Comparison of ENCODE assay signal across 27 mouse cellular contexts in the genomic region with DNA sequence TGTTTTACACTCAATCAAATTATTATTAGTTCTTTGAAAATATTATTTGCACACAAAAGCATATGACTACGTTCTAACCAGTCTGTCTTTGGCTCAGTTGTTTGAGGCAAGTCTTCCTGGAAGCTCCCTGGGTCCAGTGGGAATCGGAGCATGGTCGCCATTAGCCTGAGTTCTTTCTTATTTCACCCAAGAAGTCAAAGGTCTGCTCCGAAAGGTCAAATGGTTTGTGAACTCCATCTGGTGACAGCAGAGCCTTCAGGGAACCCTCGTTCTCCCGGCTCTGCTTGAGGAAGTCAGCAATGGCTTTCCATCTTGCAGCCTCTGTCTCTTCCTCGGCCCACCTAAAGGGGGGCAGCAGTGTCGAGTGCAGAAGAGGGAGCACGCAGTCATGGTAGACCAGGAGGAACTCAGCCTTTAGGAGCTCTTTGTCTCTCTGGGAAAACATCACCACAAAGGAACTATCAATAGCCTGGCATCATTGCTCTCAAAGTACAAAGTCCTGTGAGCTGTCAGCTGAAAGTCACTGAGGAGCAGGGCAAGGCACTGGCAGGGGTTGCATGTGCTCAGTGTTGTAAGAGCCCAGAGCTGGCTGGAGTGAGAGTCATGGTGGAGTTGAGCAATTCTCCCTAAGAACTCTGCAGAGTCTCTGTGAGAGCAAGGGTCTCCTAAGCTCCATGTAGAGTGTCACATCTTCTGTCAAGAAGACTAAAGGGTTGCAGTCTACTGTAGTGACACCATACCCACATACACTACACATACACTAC. TPM values are rescaled to one million over a fixed set of nuclear protein-coding genes. Genes with fewer than 3 reads are reported as not detected.
A peak's percentile ranks its signal among the peaks of the same experiment; 100 is the strongest.
DNase-seq lines count a peak whose midpoint lies in the region; ATAC-seq and TF ChIP-seq lines count a peak whose summit lies in the region.
"Had no signal": no experiment of that assay in that cellular context is flagged by ENCODE, and none has a peak within 500 bp of the region (broad histone marks: within the 10 kb centered on the region; RNA-seq: fewer than 3 reads in every experiment).

No protein-coding gene starts in this region.

- no peaks in the 10 kb centered on the region for H3K27me3 ChIP-seq in liver, postnatal 0 days (ENCODE audit: insufficient read depth, low read length)
- no peaks in the 10 kb centered on the region for H3K27me3 ChIP-seq in liver, embryonic 11.5 days (replicated peaks; ENCODE audit: control insufficient read depth, insufficient read depth, low read length)
- no peaks in the 10 kb centered on the region for H3K27me3 ChIP-seq in forebrain, embryonic 12.5 days
- H3K27me3 ChIP-seq: embryonic facial prominence, embryonic 13.5 days; heart, embryonic 13.5 days; hindbrain, embryonic 13.5 days; limb, embryonic 13.5 days; liver, embryonic 15.5 days; midbrain, embryonic 15.5 days; neural tube, embryonic 12.5 days had no signal

- peak; percentile 89 for ATAC-seq in liver, postnatal 0 days
- ATAC-seq in liver, embryonic 11.5 days (replicated peaks; ENCODE audit: low FRiP score), result no peak
- 0 out of 2 replicates have a peak, but pooled peaks have one; percentile 30 for ATAC-seq in erythroid progenitor cell, adult 5-6 weeks (replicated peaks; ENCODE audit: low FRiP score, poor library complexity, severe bottlenecking)
- peak; percentile 57 for ATAC-seq in megakaryocyte progenitor cell, adult 5-6 weeks (replicated peaks; ENCODE audit: poor library complexity)
- no peak for ATAC-seq in forebrain, embryonic 12.5 days (ENCODE audit: low FRiP score)
- ATAC-seq: forebrain, embryonic 16.5 days; midbrain, embryonic 15.5 days had no signal

- H3K4me1 ChIP-seq in liver, postnatal 0 days (ENCODE audit: insufficient read depth), result peaks cover 10% of the 10 kb centered on the region; the same call in 1 of the 2 replicates
- H3K4me1 ChIP-seq in liver, embryonic 11.5 days (replicated peaks; ENCODE audit: control insufficient read depth, insufficient read depth, low read length), result no peaks in the 10 kb centered on the region
- no peaks in the 10 kb centered on the region for H3K4me1 ChIP-seq in forebrain, embryonic 12.5 days
- H3K4me1 ChIP-seq: embryonic facial prominence, embryonic 13.5 days; heart, embryonic 13.5 days; hindbrain, embryonic 13.5 days; limb, embryonic 13.5 days; liver, embryonic 15.5 days; midbrain, embryonic 15.5 days; neural tube, embryonic 12.5 days had no signal

- DNase-seq in adrenal gland, adult 2 months, result peak; percentile 60
- no peak for DNase-seq in adrenal gland, postnatal 4 days (ENCODE audit: low spot score in 2 of 2)
- DNase-seq in liver, postnatal 0 days, result peak; percentile 34
- DNase-seq in liver, embryonic 11.5 days (ENCODE audit: low spot score), result no peak
- DNase-seq in left cerebral cortex, adult 2 months (ENCODE audit: extremely low spot score in 1 of 2, low spot score in 2 of 2), result no peak
- DNase-seq: cerebellum, adult 9-10 months; gastrocnemius, postnatal 10 days; heart, adult 2 months; heart, postnatal 14 days; kidney, adult 9 months; kidney, postnatal 14 days; retina, postnatal 1 day; right cerebral cortex, postnatal 25 days; thymus, postnatal 14 days had no signal

- TF ChIP-seq EP300 in liver, postnatal 0 days (IDR thresholded peaks at IDR 0.05; ENCODE audit: low read depth), result no peak

- no peak overlapping the region for H3K4me3 ChIP-seq in liver, postnatal 0 days (ENCODE audit: low read depth, low read length)
- H3K4me3 ChIP-seq in liver, embryonic 11.5 days (ENCODE audit: low read depth, low read length), result no peak overlapping the region
- H3K4me3 ChIP-seq in forebrain, embryonic 12.5 days (replicated peaks), result no peak overlapping the region
- no peak overlapping the region for H3K4me3 ChIP-seq in left cerebral cortex, adult 2 months
- H3K4me3 ChIP-seq: embryonic facial prominence, embryonic 13.5 days; heart, adult 2 months; heart, embryonic 13.5 days; hindbrain, embryonic 13.5 days; limb, embryonic 13.5 days; liver, embryonic 15.5 days; midbrain, embryonic 15.5 days; neural tube, embryonic 12.5 days had no signal

- H3K27ac ChIP-seq in liver, postnatal 0 days (ENCODE audit: low read depth), result no peak overlapping the region
- H3K27ac ChIP-seq in liver, embryonic 11.5 days (ENCODE audit: low read depth, low read length), result no peak overlapping the region
- no peak overlapping the region for H3K27ac ChIP-seq in forebrain, embryonic 12.5 days
- no peak overlapping the region for H3K27ac ChIP-seq in left cerebral cortex, adult 2 months
- H3K27ac ChIP-seq: embryonic facial prominence, embryonic 13.5 days; heart, adult 2 months; heart, embryonic 13.5 days; hindbrain, embryonic 13.5 days; limb, embryonic 13.5 days; liver, embryonic 15.5 days; midbrain, embryonic 15.5 days; neural tube, embryonic 12.5 days had no signal

- H3K4me2 ChIP-seq in liver, postnatal 0 days (ENCODE audit: low read depth, low read length), result no peak overlapping the region
- no peak overlapping the region for H3K4me2 ChIP-seq in liver, embryonic 11.5 days
- H3K4me2 ChIP-seq in forebrain, embryonic 12.5 days, result no peak overlapping the region
- H3K4me2 ChIP-seq: embryonic facial prominence, embryonic 13.5 days; heart, embryonic 13.5 days; hindbrain, embryonic 13.5 days; limb, embryonic 13.5 days; liver, embryonic 15.5 days; midbrain, embryonic 15.5 days; neural tube, embryonic 12.5 days had no signal

- intact Hi-C loops in left cerebral cortex, adult 2 months (cut with DNase I), result no loop called here

- H3K36me3 ChIP-seq in liver, postnatal 0 days (replicated peaks; ENCODE audit: insufficient read depth, low read length), result no peaks in the 10 kb centered on the region
- no peaks in the 10 kb centered on the region for H3K36me3 ChIP-seq in liver, embryonic 11.5 days (ENCODE audit: control insufficient read depth, insufficient read depth, low read length)
- H3K36me3 ChIP-seq in forebrain, embryonic 12.5 days (replicated peaks), result peaks cover 23% of the 10 kb centered on the region
- H3K36me3 ChIP-seq: liver, embryonic 15.5 days; midbrain, embryonic 15.5 days; neural tube, embryonic 12.5 days had no signal

- H3K9me3 ChIP-seq in liver, postnatal 0 days (ENCODE audit: low read length), result no peaks in the 10 kb centered on the region
- H3K9me3 ChIP-seq in liver, embryonic 11.5 days (ENCODE audit: control insufficient read depth, low read length), result no peaks in the 10 kb centered on the region
- H3K9me3 ChIP-seq in forebrain, embryonic 12.5 days, result no peaks in the 10 kb centered on the region
- H3K9me3 ChIP-seq: embryonic facial prominence, embryonic 13.5 days; heart, embryonic 13.5 days; hindbrain, embryonic 13.5 days; limb, embryonic 13.5 days; liver, embryonic 15.5 days; midbrain, embryonic 15.5 days; neural tube, embryonic 12.5 days had no signal

- no peak overlapping the region for H3K9ac ChIP-seq in liver, postnatal 0 days (replicated peaks)
- H3K9ac ChIP-seq in liver, embryonic 11.5 days (ENCODE audit: low read depth, low read length), result no peak overlapping the region
- no peak overlapping the region for H3K9ac ChIP-seq in forebrain, embryonic 12.5 days
- H3K9ac ChIP-seq: embryonic facial prominence, embryonic 13.5 days; heart, embryonic 13.5 days; hindbrain, embryonic 13.5 days; limb, embryonic 13.5 days; liver, embryonic 15.5 days; midbrain, embryonic 15.5 days; neural tube, embryonic 12.5 days had no signal

- no peak for TF ChIP-seq CTCF in liver, postnatal 0 days (IDR thresholded peaks at IDR 0.05; ENCODE audit: low read depth)
- no peak for TF ChIP-seq CTCF in left cerebral cortex, adult 2 months (IDR thresholded peaks at IDR 0.05)

- WGBS in liver, postnatal 0 days (ENCODE audit: insufficient replicate concordance), result 70% methylated on average over 9 of the region's 9 CpGs
- 79% methylated on average over 9 of the region's 9 CpGs for WGBS in liver, embryonic 11.5 days
- 88% methylated on average over 9 of the region's 9 CpGs for whole genome bisulfite sequencing in forebrain, embryonic 12.5 days

RNA-seq across cellular contexts. Expression of a gene that starts 11.2 kb away (rescaled TPM):
- 1 to 10 TPM; 1.8 to 2.0 TPM for total RNA-seq in adrenal gland, adult 2 months (2021)
- 1.9 and 4.6 TPM in 2 replicates for polyA plus RNA-seq in adrenal gland, adult 2 months (2012; rRNA removed)
- 1 to 10 TPM; 3.1 to 3.5 TPM for total RNA-seq in adrenal gland, postnatal 4 days (2021)
- polyA plus RNA-seq in liver, postnatal 0 days (2015; fragmentation: Nextera tagmentation; extraction: Ambion mirVana), result 0.05 and 0.08 TPM in 2 replicates
- polyA plus RNA-seq in liver, embryonic 11.5 days (2014; fragmentation: Nextera tagmentation; extraction: Ambion mirVana), result 0.17 and 0.22 TPM in 2 replicates
- not detected in 2 replicates for total RNA-seq in erythroid progenitor cell, adult 5-6 weeks (2015; ENCODE audit: low replicate concordance)
- not detected in 2 replicates for total RNA-seq in erythroid progenitor cell, adult 5-6 weeks (2017; ENCODE audit: low replicate concordance)
- total RNA-seq in megakaryocyte progenitor cell, adult 5-6 weeks (2015), result not detected in 2 replicates
- not detected in 2 replicates for total RNA-seq in megakaryocyte progenitor cell, adult 5-6 weeks (2017)
- polyA plus RNA-seq in forebrain, embryonic 12.5 days (2016; fragmentation: Nextera tagmentation; extraction: Ambion mirVana), result 0.66 and 0.67 TPM in 2 replicates
- total RNA-seq in left cerebral cortex, adult 2 months (2021), result 1 to 10 TPM; 1.4 to 1.8 TPM
- total RNA-seq: common myeloid progenitor, adult 5-6 weeks; megakaryocyte-erythroid progenitor cell, adult 5-6 weeks had no signal

RNA-seq across cellular contexts. Expression of a gene that starts 47.8 kb away (rescaled TPM):
- total RNA-seq in adrenal gland, adult 2 months (2021), result 10 to 100 TPM; 21.1 to 25.7 TPM
- 4.9 and 5.6 TPM in 2 replicates for polyA plus RNA-seq in adrenal gland, adult 2 months (2012; rRNA removed)
- 10 to 100 TPM; 37.6 to 42.6 TPM for total RNA-seq in adrenal gland, postnatal 4 days (2021)
- 3.9 and 4.4 TPM in 2 replicates for polyA plus RNA-seq in liver, postnatal 0 days (2015; fragmentation: Nextera tagmentation; extraction: Ambion mirVana)
- polyA plus RNA-seq in liver, embryonic 11.5 days (2014; fragmentation: Nextera tagmentation; extraction: Ambion mirVana), result 12.5 and 12.8 TPM in 2 replicates
- total RNA-seq in erythroid progenitor cell, adult 5-6 weeks (2015; ENCODE audit: low replicate concordance), result 8.4 and 12.3 TPM in 2 replicates
- 2.0 and 4.5 TPM in 2 replicates for total RNA-seq in erythroid progenitor cell, adult 5-6 weeks (2017; ENCODE audit: low replicate concordance)
- 8.2 and 10.2 TPM in 2 replicates for total RNA-seq in megakaryocyte progenitor cell, adult 5-6 weeks (2015)
- total RNA-seq in megakaryocyte progenitor cell, adult 5-6 weeks (2017), result 12.9 and 14.9 TPM in 2 replicates
- polyA plus RNA-seq in forebrain, embryonic 12.5 days (2016; fragmentation: Nextera tagmentation; extraction: Ambion mirVana), result 35.9 and 40.5 TPM in 2 replicates
- 10 to 100 TPM; 15.5 to 18.2 TPM for total RNA-seq in left cerebral cortex, adult 2 months (2021)

RNA-seq across cellular contexts. Expression of a gene that starts 51.4 kb away (rescaled TPM):
- 100 to 1,000 TPM in 1 of 2 experiments, 10 to 100 TPM in 1; 84.2 to 104 TPM for total RNA-seq in adrenal gland, adult 2 months (2021)
- 78.5 and 116 TPM in 2 replicates for polyA plus RNA-seq in adrenal gland, adult 2 months (2012; rRNA removed)
- total RNA-seq in adrenal gland, postnatal 4 days (2021), result 10 to 100 TPM; 65.4 to 66.7 TPM
- 22.8 and 25.7 TPM in 2 replicates for polyA plus RNA-seq in liver, postnatal 0 days (2015; fragmentation: Nextera tagmentation; extraction: Ambion mirVana)
- polyA plus RNA-seq in liver, embryonic 11.5 days (2014; fragmentation: Nextera tagmentation; extraction: Ambion mirVana), result 40.6 and 45.2 TPM in 2 replicates
- 1.4 TPM in 1 of 2 replicates, not detected in the other for total RNA-seq in erythroid progenitor cell, adult 5-6 weeks (2015; ENCODE audit: low replicate concordance)
- total RNA-seq in erythroid progenitor cell, adult 5-6 weeks (2017; ENCODE audit: low replicate concordance), result 5.8 and 7.5 TPM in 2 replicates
- 24.5 and 25.1 TPM in 2 replicates for total RNA-seq in megakaryocyte progenitor cell, adult 5-6 weeks (2015)
- 31.2 and 43.8 TPM in 2 replicates for total RNA-seq in megakaryocyte progenitor cell, adult 5-6 weeks (2017)
- 30.8 and 31.5 TPM in 2 replicates for polyA plus RNA-seq in forebrain, embryonic 12.5 days (2016; fragmentation: Nextera tagmentation; extraction: Ambion mirVana)
- 10 to 100 TPM; 50.3 to 51.2 TPM for total RNA-seq in left cerebral cortex, adult 2 months (2021)

Comparison
In these comparisons a context has a peak if more than half of its experiments do, and no peak if none do; other contexts are left out.
1. DNase-seq: peak in adrenal gland, adult 2 months (single experiment) and liver, postnatal 0 days (single experiment); none in adrenal gland, postnatal 4 days (0 of 2), liver, embryonic 11.5 days (single experiment) and left cerebral cortex, adult 2 months (0 of 2).
2. ATAC-seq: peak in liver, postnatal 0 days (single experiment), erythroid progenitor cell, adult 5-6 weeks (single experiment) and megakaryocyte progenitor cell, adult 5-6 weeks (single experiment); none in liver, embryonic 11.5 days (single experiment) and forebrain, embryonic 12.5 days (single experiment).